Mouse (Mus musculus) bone marrow macrophage, adult 2 months (primary cell): ENCODE data around the gene Fam189a2. TPM values are rescaled to one million over a fixed set of nuclear protein-coding genes. Genes with fewer than 3 reads are reported as not detected.

Source experiments
- H3K27ac ChIP-seq: 2 replicates; pipeline ENCODE4 v1.5.1; 2012; ENCODE audit warnings: low read depth, low read length; ENCODE audit not compliant: insufficient read depth
- H3K4me1 ChIP-seq: 2 replicates; pipeline ENCODE4 v1.6.1; 2012; ENCODE audit warnings: low read length; ENCODE audit not compliant: control insufficient read depth, insufficient read depth
- H3K4me3 ChIP-seq: 2 replicates; pipeline ENCODE4 v1.5.1; 2012; ENCODE audit warnings: mild to moderate bottlenecking, low read length, moderate library complexity; ENCODE audit not compliant: insufficient read depth
- CTCF ChIP-seq: IDR thresholded peaks from 2 replicates; pipeline ENCODE4 v1.5.1; 2012; ENCODE audit warnings: low read depth, mild to moderate bottlenecking, low read length, moderate library complexity
- POLR2A ChIP-seq: IDR thresholded peaks from 2 replicates; pipeline ENCODE4 v1.6.1; 2012; ENCODE audit warnings: mild to moderate bottlenecking, low read depth, low read length, borderline replicate concordance
- polyA plus RNA-seq: library from polyadenylated mRNA; stranded (reverse); fragments of >200 nt; gene quantifications from 2 replicates; pipeline ENCODE4 v1.2.4, GENCODE M21; 2012; ENCODE audit not compliant: missing spikeins, insufficient read depth, insufficient read length

Gene Fam189a2
- polyA plus RNA-seq, 1 experiment: not detected

GRCm38 (mm10) chr19:23947871-23948270 is 82.9 kb downstream of the Fam189a2 start:
- TF ChIP-seq CTCF (no peak), POLR2A (no peak)
- Histone ChIP-seq H3K4me1 (no peaks in the 10 kb centered on the region), H3K4me3 (no peak overlapping the region), H3K27ac (no peak overlapping the region)

GRCm38 (mm10) chr19:23946751-23947150 is 84.1 kb downstream of the Fam189a2 start:
- H3K27ac ChIP-seq: no peak overlapping the region
- TF ChIP-seq CTCF (no peak), POLR2A (no peak)

GRCm38 (mm10) chr19:23946026-23946685 is 84.7 kb downstream of the Fam189a2 start:
- Histone ChIP-seq H3K4me1 (no peaks in the 10 kb centered on the region), H3K4me3 (no peak overlapping the region), H3K27ac (no peak overlapping the region)
- no peak for TF ChIP-seq POLR2A
- TF ChIP-seq CTCF: no peak

More at GRCm38 (mm10) chr19:23946751-23947150, 84.1 kb downstream of the Fam189a2 start:
- Histone ChIP-seq H3K4me3 (no peak overlapping the region), H3K4me1 (no peaks in the 10 kb centered on the region)

- no peaks in the 10 kb centered on the region for H3K4me1 ChIP-seq
- TF ChIP-seq CTCF: no peak
- no peak for TF ChIP-seq POLR2A
- H3K4me3 ChIP-seq: no peak overlapping the region
- H3K27ac ChIP-seq: no peak overlapping the region
Observed at GRCm38 (mm10) chr19:23942886-23943285, 87.9 kb downstream of the Fam189a2 start.

GRCm38 (mm10) chr19:23941422-23941949 is 89.3 kb downstream of the Fam189a2 start:
- no peaks in the 10 kb centered on the region for H3K4me1 ChIP-seq
- TF ChIP-seq POLR2A: no peak
- no peak for TF ChIP-seq CTCF
- no peak overlapping the region for H3K4me3 ChIP-seq
- no peak overlapping the region for H3K27ac ChIP-seq

GRCm38 (mm10) chr19:23930826-23931225 is 100.0 kb downstream of the Fam189a2 start:
- Histone ChIP-seq H3K4me3 (no peak overlapping the region), H3K27ac (no peak overlapping the region), H3K4me1 (no peaks in the 10 kb centered on the region)
- no peak for TF ChIP-seq POLR2A
- TF ChIP-seq CTCF: no peak

- TF ChIP-seq CTCF: no peak
- TF ChIP-seq POLR2A: no peak
- Histone ChIP-seq H3K4me1 (no peaks in the 10 kb centered on the region), H3K4me3 (no peak overlapping the region), H3K27ac (no peak overlapping the region)
Observed at GRCm38 (mm10) chr19:23925541-23925940, 105.3 kb downstream of the Fam189a2 start.

- no peak overlapping the region for H3K27ac ChIP-seq
- no peaks in the 10 kb centered on the region for H3K4me1 ChIP-seq
- no peak for TF ChIP-seq POLR2A
- TF ChIP-seq CTCF: no peak
Observed at GRCm38 (mm10) chr19:23924791-23925190, 106.0 kb downstream of the Fam189a2 start.

GRCm38 (mm10) chr19:23924057-23924456 is 106.8 kb downstream of the Fam189a2 start:
- Histone ChIP-seq H3K27ac (no peak overlapping the region), H3K4me1 (no peaks in the 10 kb centered on the region), H3K4me3 (no peak overlapping the region)
- no peak for TF ChIP-seq POLR2A
- TF ChIP-seq CTCF: no peak

More at GRCm38 (mm10) chr19:23924791-23925190, 106.0 kb downstream of the Fam189a2 start:
- H3K4me3 ChIP-seq: no peak overlapping the region

Other genes with a start within 250 kb of the Fam189a2 start
- gene Tjp2, start 194.0 kb upstream of the Fam189a2 start, polyA plus RNA-seq: 6.0 and 6.5 TPM in 2 replicates
- gene Fxn, start 249.6 kb upstream of the Fam189a2 start, polyA plus RNA-seq: 3.1 and 3.6 TPM in 2 replicates